Mouse (Mus musculus): ENCODE measurements at regions not wholly inside any gene's neighbourhood (a gene's known extent, or its start where the extent isn't known, plus 50 kb on each side); places are given as distances from the start of the nearest gene placed in this dataset.
"Not testable (repeated sequence)": the region's sequence is repeated elsewhere in the genome, so short reads cannot be mapped to it uniquely, and the experiment has no call there.

DNA sequence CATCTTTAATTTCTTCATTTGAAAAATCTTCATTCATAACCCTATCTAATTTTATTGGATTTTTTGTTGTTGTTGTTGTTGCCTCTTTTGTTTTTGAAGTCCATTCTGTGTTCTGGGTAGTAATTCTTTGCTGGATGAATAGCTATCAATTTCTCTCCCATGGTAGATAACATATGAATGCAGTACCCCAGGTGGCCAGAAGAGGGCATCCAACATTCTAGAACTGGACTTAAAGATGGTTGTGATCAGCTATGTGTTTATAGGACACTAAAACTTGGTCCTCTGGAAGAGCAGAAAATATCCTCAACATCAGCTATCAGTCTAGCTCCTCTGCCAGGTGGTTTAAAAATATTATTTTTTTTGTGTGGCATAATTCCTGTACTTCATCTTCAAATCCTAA lies 73.0 kb downstream of the Prl2c3 start:
- DNase-seq (ENCODE audit: low spot score in 2 of 2) = peak; percentile 25 to 74

DNA sequence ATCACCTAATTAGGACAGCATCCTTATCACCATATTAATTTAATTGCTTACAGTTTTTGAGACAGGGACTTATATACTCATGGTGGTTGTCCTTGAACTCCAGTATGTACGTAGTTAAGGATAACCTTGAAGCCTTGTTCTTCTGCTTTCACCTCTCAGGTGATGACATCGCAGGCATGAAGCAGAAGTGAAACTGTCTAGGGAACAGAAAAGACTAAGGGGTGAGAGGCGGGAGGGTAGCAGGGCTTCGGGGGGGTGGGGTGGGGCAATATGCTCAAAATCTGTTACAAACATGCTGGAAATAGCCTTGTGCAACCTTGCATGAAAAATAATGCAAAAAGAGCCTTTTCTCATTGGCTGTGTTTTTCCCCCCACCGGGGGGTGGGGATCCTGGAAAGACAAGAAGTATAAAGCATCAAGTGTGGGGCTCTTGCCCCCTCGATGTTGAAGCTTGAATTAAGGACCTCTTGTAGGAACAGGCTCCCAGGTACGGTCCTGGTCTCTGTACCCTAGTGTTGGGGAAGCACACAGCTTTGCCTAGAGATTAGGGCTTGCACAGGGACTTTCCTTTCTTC lies 81.8 kb downstream of the Prl2c3 start:
- DNase-seq (ENCODE audit: low spot score in 2 of 2) = peak; percentile 55 to 62

DNA sequence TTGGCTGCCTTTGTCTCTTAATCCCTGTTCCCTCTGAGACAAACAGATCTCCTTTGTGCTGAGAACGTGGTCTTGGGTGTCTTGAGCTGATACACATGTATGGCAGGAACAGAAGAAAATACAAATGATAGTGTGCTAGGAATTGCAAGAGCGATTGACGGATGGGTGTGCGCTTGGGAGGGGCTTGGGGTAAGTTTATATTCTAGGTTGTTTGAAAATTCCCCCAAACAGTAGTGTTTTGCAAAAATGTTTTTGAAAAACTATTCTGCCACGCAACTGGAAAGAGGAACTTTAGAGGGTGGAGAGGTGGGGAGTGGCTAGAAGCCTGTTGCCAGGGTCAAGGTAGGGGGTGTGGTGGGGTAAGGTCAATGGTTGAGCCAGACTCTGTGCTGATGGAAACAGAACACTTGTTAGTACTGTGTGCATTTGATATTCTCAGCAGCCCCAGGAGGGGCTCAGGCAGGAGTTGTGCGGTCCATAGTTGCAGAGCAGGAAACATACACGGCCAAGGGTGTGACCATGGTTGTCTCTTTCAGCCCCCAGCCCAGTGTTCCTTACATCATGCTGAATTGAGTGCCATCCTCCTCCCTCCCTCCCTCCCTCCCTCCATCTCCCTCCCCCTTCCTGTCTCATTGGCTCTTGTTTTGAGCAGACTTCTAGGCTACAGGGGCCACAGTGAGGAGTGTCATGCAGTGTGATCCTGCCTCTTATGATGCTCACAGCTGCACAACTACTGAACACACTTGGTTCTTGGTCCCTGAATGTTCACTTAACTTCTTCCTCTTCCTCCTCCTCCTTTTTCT lies 88.2 kb downstream of the Prl2c3 start:
- DNase-seq (ENCODE audit: low spot score in 2 of 2) = no peak

DNA sequence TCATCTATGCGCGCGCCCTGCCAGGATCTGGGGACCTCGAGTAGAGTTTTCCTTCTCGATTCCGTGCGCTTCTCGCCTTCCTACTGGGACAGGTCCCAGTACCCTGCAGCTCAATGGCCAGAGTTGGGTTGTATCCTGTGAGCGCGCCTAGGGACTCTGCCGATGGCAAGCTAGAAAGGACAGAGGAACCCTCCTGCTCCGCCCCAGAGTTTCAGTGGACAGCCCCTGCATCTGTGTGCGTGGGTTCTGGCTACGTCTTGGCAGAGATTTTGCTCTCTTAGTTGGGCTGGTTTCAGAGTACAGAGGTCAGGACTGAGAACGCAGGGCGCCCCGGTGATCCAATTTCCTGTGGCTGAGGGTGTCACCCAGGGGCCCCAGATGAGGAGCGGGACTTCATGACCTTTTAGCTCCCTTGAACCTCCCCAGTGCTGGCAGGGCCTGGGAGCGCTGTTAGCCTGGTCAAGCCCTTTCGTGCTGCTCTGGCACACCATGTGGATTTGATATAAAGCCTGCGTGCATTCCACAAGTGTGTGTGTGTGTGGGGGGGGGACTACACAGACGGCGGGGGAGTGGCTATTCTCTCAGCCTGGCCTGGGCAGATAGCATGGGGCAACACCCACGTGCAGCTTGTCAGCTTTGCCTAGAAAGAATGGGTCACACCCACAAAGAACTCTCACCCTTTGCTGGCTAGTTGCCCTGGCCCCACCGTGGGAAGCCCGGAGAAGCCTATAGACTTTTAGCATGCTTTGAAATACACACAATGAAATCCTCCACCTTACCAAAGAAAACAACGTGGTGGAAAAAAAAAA lies 96.9 kb downstream of the Prl2c3 start:
- DNase-seq (ENCODE audit: low spot score in 2 of 2) = peak in 1 of 2 experiments; percentile 24

DNA sequence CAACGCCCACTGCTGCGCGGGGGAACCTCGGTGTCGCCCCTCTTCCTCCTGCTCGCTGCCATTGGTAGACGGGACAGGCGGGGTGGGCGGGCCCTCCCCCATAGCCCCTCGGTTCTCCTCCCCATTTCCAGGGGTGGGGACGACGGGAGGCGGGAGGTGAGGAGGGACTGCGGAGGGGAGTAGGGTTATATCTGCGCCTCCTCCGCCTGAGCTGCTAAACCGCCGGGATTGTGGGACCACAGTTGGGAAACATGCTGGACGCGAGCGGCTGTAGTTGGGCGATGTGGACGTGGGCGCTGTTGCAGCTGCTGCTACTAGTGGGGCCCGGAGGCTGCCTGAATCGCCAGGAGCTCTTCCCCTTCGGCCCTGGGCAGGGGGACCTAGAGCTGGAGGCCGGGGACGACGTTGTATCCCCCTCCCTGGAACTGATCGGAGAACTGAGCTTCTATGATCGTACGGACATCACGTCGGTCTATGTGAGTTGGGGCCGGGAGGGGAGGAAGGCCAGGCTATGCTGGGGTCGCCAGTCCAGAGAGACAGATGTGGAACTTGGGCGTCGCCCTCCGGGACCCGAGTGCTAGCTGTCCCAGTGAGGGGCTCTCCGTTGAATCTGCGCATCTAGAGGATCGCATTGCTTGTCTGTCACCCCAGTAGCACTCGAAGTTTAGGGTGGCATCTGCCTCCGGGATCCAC lies 97.6 kb downstream of the Prl2c3 start:
- not testable (repeated sequence) for DNase-seq (ENCODE audit: low spot score in 2 of 2)

DNA sequence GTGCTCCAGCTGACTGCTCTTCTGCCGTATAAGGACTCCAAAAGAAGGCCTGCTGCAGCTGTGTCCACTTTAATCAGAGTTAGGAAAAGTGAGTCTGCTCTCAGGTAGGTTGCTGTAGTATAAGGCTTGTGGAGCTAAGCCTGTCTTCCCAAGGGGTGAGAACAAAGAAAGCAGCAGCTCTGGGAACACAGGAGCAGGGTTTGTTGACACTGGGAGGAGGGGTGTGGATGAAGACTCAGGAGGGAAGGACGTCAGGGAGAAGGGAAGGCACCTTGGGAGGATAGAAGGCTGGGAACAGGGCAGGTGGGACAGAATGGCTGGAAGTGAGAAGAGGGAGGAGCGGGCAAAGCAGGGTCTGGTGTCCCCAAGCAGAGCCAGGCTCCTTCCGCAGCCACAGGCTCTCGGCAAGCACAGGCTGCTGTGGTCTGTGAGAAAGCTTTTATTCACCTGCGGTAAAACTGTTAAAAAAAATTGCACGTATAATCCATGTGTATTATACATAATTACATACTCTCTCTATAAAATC lies 106.2 kb downstream of the Prl2c3 start:
- DNase-seq (ENCODE audit: low spot score in 2 of 2) = not testable (repeated sequence)

DNA sequence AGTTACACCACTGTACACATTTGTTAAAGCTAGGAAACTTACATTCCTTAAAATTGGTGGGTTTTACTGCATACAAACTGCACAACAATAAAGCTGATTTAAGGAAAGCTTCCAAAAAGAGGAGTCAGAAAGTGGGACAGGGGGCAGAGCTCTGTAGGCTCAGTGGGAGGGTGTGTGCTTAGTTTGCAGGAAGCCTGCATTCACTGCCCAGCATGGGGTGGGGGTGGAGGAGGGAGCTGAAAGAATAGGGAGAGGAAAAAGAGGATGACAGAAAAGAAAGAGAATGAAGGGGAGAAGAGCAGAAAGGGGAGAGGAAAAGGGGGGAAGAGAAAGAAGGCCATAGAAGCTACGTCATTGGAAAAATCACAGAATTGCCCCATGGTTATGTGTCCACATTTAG lies 111.1 kb downstream of the Prl2c3 start:
- not testable (repeated sequence) for DNase-seq (ENCODE audit: low spot score in 2 of 2)

DNA sequence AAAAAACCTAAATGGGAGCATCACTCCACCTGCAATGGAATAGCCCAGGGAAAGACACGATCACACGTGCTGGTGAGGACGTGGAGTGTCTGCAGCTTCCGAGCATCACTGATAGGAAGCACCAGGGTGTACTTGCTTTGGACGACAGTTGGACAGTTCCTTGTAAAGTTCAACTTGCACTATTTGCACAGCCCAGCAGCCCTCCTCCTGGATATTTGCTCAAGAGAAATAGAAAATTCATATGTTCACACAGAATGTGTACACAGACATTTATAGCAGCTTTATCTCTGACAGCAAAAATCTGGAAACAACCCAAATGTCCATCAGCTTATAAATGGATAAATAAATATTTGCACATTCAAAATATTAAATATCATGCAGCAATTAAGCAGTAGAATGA lies 111.7 kb downstream of the Prl2c3 start:
- not testable (repeated sequence) for DNase-seq (ENCODE audit: low spot score in 2 of 2)

DNA sequence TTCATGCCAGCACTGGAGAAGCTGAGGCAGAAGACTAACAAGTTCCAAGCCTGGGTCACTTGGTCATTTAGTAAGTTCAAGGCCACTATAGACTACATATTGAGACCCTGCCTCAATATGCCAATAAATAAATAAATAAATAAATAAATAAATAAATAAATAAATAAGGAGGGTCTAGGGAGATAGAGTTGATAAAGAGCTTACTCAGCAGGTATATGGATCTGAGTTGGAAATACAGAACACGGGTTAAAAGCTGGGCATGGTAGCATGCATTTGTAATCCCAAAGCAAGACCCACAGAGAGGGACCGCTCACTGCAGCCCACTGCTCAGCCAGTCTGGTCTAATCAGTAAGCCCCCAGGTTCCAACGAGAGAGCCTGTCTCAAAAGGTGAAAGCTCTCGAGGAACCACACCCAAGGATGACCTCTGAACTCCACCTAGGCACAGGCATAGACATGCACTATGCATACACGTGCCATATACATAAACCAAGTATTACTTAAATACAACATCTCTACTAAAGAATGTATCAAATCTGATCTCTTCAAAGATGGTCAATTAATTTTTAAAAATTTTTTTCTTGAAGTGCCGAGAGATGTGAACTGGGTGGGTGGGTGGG lies 115.4 kb downstream of the Ero1lb start:
- not testable (repeated sequence) for DNase-seq (ENCODE audit: low spot score in 2 of 2)

DNA sequence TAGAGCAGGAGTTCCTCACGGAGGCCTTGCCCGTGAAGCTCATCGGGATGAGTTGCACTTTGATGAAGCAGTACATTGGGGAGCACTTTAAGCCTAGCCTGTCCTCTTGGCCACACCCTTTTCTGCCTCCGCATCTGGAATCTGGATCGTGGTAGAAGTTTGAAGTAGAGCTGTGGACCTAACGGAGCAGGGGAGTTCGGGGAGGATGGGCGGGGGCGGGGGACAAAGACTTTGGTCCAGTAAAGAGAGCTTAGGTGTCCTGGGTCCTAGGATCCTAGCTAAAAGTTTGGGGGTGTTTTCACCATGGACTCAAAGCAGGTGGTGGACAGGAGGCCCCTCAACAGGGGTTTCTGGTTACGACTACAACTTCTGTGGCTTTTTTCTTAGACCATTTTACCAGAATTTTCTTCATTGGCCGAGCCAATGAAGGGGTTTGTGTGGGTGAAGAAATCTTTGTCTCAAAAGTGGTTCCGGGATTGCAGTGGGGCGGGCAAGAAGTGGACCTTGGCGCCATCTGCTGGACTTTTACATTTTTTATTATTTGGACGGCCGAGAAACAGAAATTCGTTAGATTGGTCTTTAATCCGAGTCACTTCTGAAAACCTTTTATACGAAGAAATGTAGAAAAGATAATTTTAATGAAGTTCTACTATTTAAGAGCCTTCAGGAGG lies 114.7 kb downstream of the Ero1lb start:
- peak; percentile 23 to 66 for DNase-seq (ENCODE audit: low spot score in 2 of 2)

DNA sequence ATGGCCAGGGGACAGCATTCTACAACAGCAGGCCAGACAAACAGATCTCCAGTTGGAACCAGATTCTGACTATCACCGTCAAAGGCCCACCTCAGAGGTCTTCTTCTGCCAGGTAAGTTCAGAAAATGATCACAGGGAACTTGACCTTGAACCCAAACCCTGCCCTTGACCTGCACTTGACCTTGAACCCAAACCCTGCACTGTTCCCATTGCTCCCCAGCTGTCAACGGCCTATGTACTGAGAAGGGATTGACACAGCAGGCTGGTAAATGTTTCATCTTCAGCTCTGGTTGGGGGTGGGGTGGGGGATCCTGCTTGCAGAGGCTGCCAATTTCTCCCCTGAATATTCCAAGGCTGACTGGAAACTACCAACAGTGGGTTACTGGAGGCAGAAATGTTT lies 111.7 kb downstream of the Ero1lb start:
- DNase-seq (ENCODE audit: low spot score in 2 of 2) = no peak

DNA sequence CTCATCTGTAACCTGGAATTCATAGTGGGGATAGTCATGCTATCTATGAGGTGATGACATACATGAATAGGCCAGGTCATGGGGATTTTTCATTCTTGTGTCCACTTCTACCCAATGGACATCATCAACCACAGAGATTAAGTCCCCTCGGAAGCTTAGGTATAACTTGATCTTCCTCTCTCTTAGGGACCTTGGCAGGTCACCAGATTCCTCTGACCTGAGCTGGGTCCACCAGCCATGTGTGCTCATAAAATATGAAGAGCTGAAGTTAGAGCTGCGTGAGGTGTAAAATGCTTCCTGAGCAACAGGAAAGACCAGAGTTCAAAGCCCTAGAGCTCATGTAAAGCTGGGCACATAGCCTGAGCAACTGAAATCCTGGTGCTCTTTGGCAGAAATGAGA lies 105.3 kb downstream of the Ero1lb start:
- not testable (repeated sequence) for DNase-seq (ENCODE audit: low spot score in 2 of 2)

DNA sequence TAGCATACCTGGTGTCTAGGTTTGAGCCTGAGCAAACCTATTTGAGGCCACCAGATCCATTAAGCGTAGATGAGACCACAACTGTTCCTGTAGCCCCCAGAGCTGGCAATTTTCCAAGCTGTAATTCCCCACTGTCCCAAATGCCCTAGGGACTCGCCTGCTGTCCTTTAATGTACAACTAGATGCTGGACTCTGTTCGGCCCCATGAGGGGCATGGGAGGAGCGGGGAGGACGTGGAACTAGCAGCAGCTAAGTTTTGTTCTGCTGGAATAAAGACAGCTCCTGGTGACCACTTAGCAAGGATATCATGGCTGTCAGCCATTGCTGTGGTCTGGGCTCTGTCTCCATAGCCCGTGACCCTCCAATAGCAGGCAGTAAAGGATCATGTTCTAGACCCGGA lies 103.1 kb downstream of the Ero1lb start:
- not testable (repeated sequence) for DNase-seq (ENCODE audit: low spot score in 2 of 2)

DNA sequence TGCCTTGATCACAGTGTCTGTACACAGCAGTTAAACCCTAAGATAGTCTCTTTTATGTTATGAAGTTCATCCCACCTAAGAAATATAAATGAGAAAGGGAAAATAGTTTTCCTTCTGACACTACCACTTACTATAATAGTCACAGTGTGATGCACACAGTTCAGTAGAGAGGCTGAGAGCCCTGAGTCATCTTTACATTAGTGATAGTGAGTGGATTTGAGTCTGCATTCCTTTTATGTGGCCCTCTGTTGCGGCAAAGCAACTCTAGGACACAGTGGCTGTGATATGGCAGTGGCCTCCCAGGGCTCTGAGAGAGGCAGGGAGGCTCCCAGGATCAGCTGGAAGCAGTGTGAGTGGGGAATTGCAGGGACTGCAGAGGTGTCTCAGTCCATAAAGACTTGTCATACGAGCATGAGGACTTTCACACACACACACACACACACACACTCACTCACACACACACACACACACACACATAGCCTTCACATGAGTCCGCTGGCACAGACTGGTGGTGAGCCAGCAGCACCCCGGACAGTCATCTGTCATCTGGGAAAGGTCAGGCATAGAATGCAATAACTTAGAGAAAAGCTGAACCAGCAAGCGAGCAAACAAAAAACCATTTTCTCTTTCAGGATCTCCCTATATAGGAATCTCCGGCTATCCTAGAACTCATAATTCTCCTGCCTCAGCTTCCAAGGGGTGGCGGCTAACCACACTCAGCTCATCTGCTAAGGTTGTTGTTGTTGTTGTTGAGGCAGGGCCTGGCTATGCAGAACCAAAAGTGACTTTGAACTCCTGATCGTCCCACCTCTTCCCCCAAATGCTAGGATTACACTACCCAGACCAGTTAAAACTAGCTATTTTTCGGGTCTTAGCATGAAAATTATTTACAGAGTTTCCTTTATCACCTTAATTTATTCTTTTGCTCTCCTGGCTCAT lies 102.3 kb downstream of the Ero1lb start:
- not testable (repeated sequence) for DNase-seq (ENCODE audit: low spot score in 2 of 2)

DNA sequence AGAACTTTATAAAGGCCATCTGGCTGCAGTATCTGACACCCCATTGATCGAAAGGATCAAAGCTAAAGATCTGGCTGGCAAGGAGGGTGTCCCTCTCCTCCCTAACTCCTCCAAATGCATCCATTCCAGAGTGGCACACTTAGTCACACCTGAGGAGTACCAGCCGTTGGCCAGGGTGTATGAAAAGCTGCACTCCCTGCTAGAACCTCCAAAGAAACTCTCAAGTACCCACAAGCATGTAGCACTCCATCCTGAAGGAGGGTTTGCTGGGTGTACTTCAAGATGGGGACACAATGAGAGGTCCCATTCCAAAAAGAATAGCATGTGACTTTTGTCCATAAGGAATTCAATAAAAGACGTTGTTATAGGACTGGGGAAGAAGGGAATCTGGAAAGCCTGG lies 100.4 kb downstream of the Ero1lb start:
- DNase-seq (ENCODE audit: low spot score in 2 of 2) = not testable (repeated sequence)

All from spleen, postnatal 4 days (tissue).